Mouse (Mus musculus) cerebellum, postnatal 25 days (tissue): ENCODE data around the gene Rbm6.
A peak's percentile ranks its signal among the peaks of the same experiment; 100 is the strongest.

ENCODE experiments used
- DNase-seq, 2 experiments: peaks; one replicate each; pipeline ENCODE4 v3.0.0; 2021; ENCODE audit warnings: mixed read lengths in 2 of 2

Rbm6 gene

DNA sequence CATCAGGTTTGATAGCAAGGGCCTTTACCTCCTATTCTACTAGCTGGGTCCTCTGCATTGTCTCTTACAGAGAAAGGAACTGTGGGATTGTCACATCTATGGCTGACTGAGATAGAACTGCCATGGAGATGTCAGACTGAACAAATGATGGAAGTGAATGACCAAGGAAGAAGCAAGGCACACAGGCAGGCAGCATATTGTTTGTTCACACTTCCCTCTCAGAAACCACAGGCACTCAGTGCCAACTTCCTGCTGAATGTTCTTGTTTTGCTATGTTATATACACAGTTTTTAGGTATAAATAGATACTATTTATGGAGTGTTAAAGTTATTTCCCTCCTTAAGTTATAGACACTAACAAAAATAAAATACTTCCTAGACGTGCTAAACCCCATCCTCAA lies 125.7 kb downstream of the Rbm6 start:
- no peak for DNase-seq

DNA sequence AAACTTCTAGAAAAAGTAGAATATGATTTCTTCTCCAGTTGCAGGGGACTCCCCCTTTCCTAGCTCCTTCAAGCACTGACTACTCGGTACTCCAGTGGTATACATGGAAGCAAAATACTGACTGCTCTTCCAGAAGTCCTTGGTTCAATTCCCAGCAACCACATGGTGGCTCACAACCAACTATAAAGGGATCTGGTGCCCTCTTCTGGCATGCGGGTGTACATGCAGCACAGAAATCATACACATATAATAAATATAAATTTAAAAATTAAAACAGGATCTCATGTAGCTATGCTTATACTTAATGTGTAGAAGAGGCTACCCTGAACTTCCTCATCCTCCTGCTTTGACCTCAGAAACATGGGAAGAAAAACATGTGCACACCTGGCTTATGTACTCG lies 126.4 kb downstream of the Rbm6 start:
- no peak for DNase-seq

DNA sequence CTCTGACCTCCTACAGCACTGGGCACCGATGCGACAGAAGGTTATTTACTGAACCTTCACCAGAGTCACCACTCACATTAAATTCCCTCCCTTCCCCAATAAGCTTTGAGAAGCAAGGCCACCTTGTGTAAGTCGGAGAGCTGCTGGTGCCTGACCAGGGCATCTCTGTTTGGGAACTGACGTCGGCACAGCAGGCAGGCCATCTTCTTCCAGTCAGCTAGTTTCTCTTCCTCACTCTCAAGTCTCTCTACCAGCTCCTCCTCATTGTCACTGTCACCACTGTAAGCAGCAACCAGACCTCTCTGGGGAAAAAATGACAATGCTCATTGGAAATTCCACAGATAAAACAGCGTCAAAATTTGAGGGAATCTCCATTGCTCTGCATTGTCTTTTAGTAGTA lies 129.0 kb downstream of the Rbm6 start:
- no peak for DNase-seq

DNA sequence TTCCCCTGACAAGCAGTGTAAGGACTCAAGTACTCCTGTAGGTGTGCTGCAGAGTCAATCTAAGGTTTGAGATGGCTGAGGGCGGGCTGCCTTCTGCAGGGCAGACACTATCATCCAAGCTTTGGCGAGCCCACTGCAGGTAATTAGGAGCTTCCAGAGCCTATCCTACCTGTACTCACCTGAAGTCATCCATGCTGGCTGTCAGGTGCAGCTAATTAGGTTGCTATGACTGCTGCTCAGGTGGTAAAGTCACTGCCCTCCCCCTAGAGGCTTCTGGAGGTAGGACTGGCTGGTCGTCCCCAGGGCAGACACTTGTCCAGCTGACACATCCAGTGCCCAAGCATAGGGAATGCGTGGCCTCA lies 134.2 kb downstream of the Rbm6 start:
- DNase-seq, result peak; percentile 45 to 57

DNA sequence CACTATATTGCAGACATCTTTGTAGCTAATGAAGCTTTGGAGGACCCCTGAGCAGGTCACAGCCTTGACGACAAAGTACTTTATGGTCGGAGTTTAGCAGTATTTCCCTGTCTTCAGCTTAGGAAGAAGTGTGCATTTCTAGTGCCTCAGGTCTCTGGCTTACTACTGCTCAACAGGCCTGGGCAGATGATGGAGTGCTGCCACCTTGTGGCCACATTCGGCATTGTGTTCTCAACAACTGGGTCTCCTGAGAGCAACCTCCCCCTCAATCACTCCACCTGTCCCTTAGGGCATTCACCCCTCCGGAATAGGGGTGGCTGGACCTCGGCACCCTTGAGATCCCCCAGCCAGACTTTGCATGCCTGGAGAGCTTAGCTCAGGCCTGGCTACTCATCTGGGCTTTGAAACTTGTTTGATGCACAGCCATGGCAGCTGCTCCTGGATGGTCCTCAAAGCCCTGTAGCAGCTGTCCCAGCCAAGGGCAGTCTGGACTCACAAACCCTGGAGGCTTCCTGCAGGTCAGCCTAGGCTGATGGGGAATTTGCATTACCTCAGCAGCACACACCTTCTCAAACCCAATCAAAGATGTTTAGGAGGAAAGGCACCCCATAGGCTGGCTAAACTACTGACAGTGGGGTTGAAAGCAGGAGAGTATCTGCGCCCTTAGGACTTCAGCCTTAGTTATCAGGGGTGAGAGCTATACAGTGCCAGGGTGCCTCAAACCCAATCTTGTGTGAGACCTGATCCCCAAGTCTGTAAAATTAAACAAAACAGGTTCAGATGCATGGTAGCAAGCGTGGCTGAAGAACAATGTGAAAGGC lies 134.8 kb downstream of the Rbm6 start:
- peak; percentile 88 to 91 for DNase-seq

DNA sequence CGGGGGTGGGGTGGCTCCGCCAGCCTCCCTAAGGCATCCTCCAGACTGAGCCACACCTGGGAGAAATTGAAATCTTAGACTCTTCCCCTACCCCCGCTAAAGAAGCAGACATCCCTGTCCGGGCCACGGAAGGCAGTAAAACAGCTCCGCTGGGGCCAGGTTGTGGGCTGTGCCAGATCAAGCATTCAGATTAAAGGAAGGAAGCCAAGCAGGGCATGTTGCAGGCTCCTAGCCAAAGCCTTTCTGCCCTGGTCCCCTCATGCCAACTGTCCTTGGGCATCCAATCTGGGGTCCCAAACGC lies 136.9 kb downstream of the Rbm6 start:
- DNase-seq, result peak; percentile 28 to 42

DNA sequence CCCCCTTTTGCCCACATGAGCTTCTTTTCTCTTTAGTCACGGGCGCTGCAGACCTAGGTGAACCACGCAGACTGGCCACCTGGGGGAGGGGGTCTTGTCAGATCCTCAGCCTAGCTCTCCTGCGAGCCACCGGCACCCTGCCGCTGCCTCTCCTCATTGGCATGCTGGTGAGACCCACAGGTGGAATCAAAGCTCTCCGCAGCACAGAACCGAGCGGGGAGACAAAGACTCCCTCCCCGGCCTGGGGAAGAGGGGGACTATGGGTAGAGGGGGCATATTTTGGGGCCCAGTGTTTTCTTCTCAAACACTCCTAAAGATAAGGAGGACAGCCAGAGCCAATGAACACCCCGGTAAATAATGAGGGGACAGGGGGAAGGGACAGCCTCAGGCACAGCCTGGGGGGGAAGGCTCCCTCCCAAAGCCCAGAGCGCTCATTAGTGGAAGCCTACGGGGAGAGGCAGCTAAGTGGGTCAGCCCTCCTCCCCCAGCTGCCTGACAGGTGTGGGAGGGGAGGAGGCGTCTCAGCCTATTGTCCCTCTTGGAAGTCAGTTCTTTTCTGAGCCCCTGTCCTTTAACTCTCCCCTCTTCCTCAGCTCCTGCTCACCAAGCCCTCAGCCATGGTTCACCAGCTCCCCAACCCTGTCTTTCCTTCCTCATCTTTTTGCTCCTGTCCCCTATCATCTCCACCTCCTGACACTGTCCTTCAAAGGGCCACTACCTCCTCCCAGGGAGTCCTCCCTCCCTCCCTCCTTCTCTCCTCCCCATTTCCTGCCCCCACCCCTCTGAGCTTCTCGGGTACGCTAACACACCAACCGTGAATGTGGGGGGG lies 137.5 kb downstream of the Rbm6 start:
- peak; percentile 20 to 31 for DNase-seq

DNA sequence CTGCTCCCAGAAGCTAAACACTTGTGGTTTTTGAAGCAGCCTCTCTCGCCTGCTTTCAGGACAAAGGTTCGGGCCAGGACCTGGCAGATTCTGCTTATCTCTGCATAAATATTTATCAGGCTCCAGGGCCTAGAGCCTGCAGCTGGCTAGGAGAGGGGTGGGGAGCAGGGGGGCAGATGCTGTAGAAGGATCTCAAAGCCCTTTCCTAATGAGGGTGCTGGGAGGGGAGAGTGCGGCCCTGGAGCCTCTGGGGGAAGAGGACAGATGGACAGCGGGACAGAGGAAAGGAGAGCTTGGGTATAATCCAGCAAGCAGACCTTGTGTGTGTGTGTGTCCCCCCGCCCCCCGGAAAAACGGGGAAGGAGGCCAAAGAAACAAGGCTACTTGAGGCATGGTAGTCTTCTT lies 138.5 kb downstream of the Rbm6 start:
- no peak for DNase-seq

DNA sequence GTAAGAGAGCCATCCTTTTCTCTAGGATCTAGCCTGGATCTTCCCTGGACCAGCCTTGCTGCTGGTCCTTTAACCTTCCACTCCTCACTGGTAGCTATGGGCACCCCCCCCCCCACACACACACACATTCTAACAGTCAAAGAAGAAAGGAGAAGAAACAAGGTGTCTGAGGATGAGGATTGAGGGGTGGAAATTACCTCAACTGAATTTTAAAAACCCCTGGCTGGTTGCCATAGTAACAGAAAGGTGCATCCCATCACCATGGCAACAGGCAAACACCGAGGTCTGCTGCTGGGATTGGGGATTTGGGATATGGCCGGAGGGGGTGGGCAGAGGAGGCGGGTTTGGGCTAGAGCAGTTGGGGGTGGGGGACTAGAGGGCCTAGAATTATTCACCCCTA lies 143.3 kb downstream of the Rbm6 start:
- no peak for DNase-seq

DNA sequence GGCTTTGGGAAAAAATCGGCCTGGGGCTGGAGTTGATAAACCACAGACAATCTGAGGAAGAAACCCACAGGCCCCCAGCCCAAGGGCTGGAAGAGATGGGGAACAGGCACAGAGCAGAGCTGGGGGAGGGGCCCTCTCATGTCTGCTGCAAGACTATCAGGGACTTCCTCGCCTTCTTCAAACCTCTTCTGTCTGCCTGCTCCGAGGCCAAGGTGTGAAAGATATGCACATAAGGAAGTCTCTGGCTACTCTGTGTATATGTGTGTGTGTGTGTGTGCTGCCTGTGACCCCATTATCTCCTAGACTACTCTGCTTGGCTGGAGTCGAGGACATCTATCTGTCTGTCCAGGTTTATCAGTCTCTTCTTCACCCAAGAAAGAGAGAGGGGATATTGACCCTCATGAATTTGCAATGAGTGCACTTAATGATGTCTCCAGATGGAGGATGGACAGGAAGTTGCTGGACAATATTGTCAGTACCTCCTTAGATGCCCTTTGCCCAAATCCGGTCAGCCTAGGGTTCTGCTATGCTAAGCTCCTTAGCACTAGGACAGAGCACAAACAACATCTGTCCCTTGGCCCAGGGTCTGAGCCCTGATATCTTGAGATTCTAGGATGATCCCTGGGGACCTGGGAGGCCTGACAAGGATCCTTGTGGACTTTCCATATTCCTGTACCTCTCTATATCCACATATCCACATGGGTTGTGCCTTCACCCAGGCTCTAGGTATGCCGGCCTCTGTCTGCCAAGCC lies 143.9 kb downstream of the Rbm6 start:
- no peak for DNase-seq

DNA sequence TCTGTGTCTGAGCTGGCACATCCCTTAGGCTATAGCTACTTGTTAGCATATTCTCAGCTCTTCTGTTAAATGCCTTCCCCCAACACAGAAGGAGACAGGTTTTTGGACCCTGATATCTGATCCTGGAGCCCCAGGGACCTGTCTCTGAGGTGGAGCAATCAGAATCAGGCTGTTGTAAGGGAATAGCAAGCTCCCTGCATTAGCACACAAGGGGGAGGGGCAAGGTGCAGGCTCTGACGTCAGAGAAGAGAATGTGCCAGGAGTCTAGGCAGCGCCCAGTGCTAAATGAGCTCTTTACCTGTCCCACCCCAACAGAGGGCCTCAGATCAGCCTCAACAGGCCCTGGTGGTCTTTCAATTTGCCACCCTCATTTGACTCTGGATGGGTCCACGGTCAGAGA lies 146.0 kb downstream of the Rbm6 start:
- DNase-seq, result no peak

DNA sequence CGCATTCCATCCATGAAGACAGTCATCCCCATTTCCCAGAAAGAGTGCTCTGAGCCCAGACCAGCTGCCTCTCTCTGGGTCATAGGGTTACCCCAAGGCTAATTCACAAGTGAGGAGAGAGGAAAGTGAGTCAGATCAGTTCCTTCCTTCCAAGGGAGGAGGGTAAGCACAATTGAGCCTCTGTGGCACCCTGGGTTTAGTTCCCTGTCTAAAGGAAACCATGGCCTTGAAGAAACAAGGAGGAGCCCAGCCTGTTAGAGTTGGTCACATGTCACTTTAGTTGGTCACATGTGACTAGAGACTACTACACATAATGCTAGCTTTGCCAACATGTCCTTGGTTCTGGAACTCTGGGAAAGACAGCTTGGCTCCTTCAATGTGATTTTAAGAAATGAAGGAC lies 148.2 kb downstream of the Rbm6 start:
- DNase-seq, result no peak

DNA sequence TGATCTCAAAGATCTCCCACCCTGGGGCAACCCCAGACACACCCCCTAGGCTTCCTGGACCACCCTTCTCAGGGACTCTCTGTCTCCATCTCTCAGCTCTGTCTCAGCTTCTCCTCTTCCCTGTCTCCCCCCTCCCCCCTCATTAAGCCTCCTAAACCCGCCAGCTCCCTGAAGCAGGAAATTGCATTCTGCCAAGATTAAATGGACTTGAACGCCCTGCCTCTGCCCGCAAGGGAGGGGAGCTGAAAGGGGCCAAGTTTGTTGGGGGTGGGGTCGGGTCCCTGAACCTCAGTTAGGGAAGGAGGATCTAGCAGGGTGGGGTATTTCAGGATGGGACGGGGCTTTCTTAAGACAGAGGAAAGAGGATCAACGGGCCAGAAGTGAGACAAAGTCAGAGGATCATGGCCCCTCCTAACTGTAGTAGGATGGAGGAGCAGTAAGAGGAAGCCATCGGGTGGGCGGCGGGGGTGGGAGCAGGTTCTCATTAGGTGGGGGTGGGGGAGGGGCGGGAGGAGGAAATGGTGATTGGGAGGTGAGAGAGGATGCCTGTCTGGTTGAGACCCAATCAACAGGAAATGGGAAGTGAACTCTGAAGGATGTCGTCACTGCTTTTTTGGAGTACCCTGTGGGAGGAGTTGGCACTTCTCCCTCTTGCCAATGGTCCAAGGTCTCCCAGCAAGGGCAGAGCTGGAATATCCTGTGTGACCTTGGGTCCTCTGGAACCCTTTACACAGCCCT lies 149.1 kb downstream of the Rbm6 start:
- DNase-seq, result no peak
